Mouse (Mus musculus) heart, embryonic 11.5 days (tissue): ENCODE data around the gene Fmo1. TPM values are rescaled to one million over a fixed set of nuclear protein-coding genes. Genes with fewer than 3 reads are reported as not detected.

Experiments used
- ATAC-seq: fragments of 200-750 bp; cut with Nextera tagmentation; replicated peaks from 2 replicates; pipeline ENCODE4 v1.8.0; 2017; ENCODE audit warnings: moderate library complexity; ENCODE audit not compliant: insufficient number of reproducible peaks, low FRiP score, low TSS enrichment
- H3K27ac ChIP-seq: fragments of 300-500 bp; sonication (generic); 2 replicates; pipeline ENCODE4 v1.5.1; 2014; ENCODE audit warnings: mild to moderate bottlenecking, low read depth, low read length
- H3K27me3 ChIP-seq: fragments of 300-500 bp; sonication (generic); 2 replicates; pipeline ENCODE4 v1.6.1; 2014; ENCODE audit warnings: mild to moderate bottlenecking, low read length, mixed read lengths; ENCODE audit not compliant: control insufficient read depth, insufficient read depth
- H3K36me3 ChIP-seq: fragments of 300-500 bp; sonication (generic); 2 replicates; pipeline ENCODE4 v1.6.1; 2014; ENCODE audit warnings: mild to moderate bottlenecking, low read length, moderate library complexity, mixed read lengths; ENCODE audit not compliant: control insufficient read depth, insufficient read depth
- H3K4me1 ChIP-seq: fragments of 300-500 bp; sonication (generic); 2 replicates; pipeline ENCODE4 v1.6.1; 2014; ENCODE audit warnings: low read length; ENCODE audit not compliant: control insufficient read depth, insufficient read depth
- H3K4me2 ChIP-seq: fragments of 300-500 bp; sonication (generic); 2 replicates; pipeline ENCODE4 v1.6.1; 2014; ENCODE audit warnings: mild to moderate bottlenecking, moderate library complexity
- H3K4me3 ChIP-seq: fragments of 300-500 bp; sonication (generic); 2 replicates; pipeline ENCODE4 v1.5.1; 2014; ENCODE audit warnings: low read depth, low read length
- H3K9ac ChIP-seq: fragments of 300-500 bp; sonication (generic); 2 replicates; pipeline ENCODE4 v1.6.1; 2014; ENCODE audit warnings: mild to moderate bottlenecking, low read depth, low read length, moderate library complexity
- H3K9me3 ChIP-seq: fragments of 300-500 bp; sonication (generic); replicated peaks from 2 replicates; pipeline ENCODE4 v1.6.1; 2016; ENCODE audit warnings: low read length; ENCODE audit not compliant: control insufficient read depth
- WGBS: fragments of 180-500 bp; shearing (Covaris S2); extraction: QIAGEN DNeasy Blood & Tissue Kit; methylation state at CpG from one replicate; pipeline ENCODE4 v1.1.7; 2014; ENCODE audit not compliant: insufficient replicate concordance; 5-methylcytosine and 5-hydroxymethylcytosine counted together
- polyA plus RNA-seq: library from polyadenylated mRNA; unstranded; fragments of >200 nt; fragmentation: Nextera tagmentation; extraction: Ambion mirVana; gene quantifications from 2 replicates; pipeline ENCODE4 v1.2.1, GENCODE M21; 2014

Fmo1 gene
- polyA plus RNA-seq, 1 experiment from 2014 or later, result 1.8 TPM

GRCm38 (mm10) chr1:162888646-162889045 lies 22.2 kb upstream of the Fmo1 start:
- Histone ChIP-seq H3K9me3 (no peaks in the 10 kb centered on the region), H3K27me3 (no peaks in the 10 kb centered on the region), H3K4me3 (no peak overlapping the region), H3K36me3 (no peaks in the 10 kb centered on the region), H3K9ac (no peak overlapping the region), H3K4me1 (no peaks in the 10 kb centered on the region), H3K27ac (no peak overlapping the region), H3K4me2 (no peak overlapping the region)
- ATAC-seq, result no peak
- WGBS, result 81% methylated on average over 12 of the region's 12 CpGs

DNA sequence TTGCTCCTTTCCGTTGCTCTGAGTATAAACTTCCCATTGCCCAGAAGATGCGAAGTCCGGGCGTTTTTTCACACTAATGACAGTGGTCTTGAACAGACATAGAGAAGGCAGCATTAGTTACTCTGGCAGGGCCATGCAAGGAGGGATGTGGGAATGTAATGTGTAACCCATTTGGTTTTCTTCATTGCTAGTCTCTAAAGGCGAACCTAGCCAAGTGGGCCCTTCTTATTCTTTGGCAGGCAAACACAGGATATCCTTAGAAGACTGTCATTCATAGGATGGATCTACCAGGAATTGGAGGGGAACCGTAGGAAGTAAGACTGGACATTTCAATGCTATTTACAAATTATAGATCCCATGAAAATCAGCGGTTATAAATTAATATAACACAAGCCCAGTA lies 21.2 kb upstream of the Fmo1 start:
- 87% methylated on average over 7 of the region's 7 CpGs for WGBS
- H3K27ac ChIP-seq, result no peak overlapping the region
- ATAC-seq, result no peak

GRCm38 (mm10) chr1:162886138-162886816 lies 19.9 kb upstream of the Fmo1 start:
- 74% methylated on average over 11 of the region's 11 CpGs for WGBS
- Histone ChIP-seq H3K9me3 (no peaks in the 10 kb centered on the region), H3K4me3 (no peak overlapping the region), H3K4me2 (no peak overlapping the region), H3K9ac (no peak overlapping the region), H3K36me3 (no peaks in the 10 kb centered on the region), H3K27me3 (no peaks in the 10 kb centered on the region), H3K27ac (no peak overlapping the region), H3K4me1 (no peaks in the 10 kb centered on the region)
- no peak for ATAC-seq

More for the DNA sequence above, 21.2 kb upstream of the Fmo1 start:
- Histone ChIP-seq H3K27me3 (no peaks in the 10 kb centered on the region), H3K4me3 (no peak overlapping the region), H3K4me2 (no peak overlapping the region), H3K9ac (no peak overlapping the region), H3K36me3 (no peaks in the 10 kb centered on the region), H3K9me3 (no peaks in the 10 kb centered on the region), H3K4me1 (no peaks in the 10 kb centered on the region)

- WGBS, result 70% methylated on average over 4 of the region's 4 CpGs
- no peak for ATAC-seq
Measured at GRCm38 (mm10) chr1:162882681-162883080, 16.3 kb upstream of the Fmo1 start.

DNA sequence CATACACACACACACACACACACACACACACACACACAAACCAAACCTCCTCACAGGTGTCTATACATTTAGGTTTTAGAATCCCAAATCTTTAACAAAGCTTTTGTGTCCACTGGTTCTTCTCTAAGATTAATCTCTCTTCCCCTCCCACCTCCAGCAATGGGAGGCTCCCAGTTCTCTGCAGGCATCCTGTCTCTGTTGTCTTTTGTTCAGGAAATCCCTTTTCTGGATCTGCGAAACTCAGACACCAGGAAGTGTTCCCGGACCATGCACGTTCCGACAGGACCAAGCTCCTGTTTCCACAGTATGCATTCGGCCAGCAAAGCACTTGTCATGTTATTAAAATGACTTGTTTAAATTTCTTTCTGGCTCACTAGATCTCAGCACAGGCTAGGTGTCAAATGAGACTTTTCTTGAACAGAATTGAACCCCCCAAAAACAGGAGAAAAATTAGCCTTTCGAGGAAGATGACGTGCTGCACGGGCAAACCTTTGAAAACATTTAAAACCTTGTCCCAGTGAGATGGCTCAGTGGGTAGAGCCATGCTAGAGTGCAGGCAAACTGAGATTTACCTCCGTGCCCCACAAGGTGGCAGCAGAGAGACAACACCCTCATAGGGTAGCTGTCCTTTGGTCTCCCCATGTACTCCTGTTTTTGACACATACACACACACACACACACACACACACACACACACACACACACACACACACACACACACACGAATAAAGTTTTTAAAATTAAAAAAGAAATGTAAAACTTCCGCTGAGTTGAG lies 13.4 kb upstream of the Fmo1 start:
- ATAC-seq, result no peak
- no peak overlapping the region for H3K27ac ChIP-seq

More at GRCm38 (mm10) chr1:162882681-162883080, 16.3 kb upstream of the Fmo1 start:
- Histone ChIP-seq H3K9ac (no peak overlapping the region), H3K4me3 (no peak overlapping the region), H3K27me3 (no peaks in the 10 kb centered on the region), H3K27ac (no peak overlapping the region), H3K9me3 (no peaks in the 10 kb centered on the region), H3K36me3 (no peaks in the 10 kb centered on the region), H3K4me1 (no peaks in the 10 kb centered on the region), H3K4me2 (no peak overlapping the region)

GRCm38 (mm10) chr1:162875091-162875490 lies 8.7 kb upstream of the Fmo1 start:
- H3K27ac ChIP-seq, result no peak overlapping the region
- no peak overlapping the region for H3K4me3 ChIP-seq
- ATAC-seq, result no peak
- H3K4me1 ChIP-seq, result no peaks in the 10 kb centered on the region
- no peak overlapping the region for H3K9ac ChIP-seq
- H3K4me2 ChIP-seq, result no peak overlapping the region
- H3K27me3 ChIP-seq, result no peaks in the 10 kb centered on the region
- H3K36me3 ChIP-seq, result no peaks in the 10 kb centered on the region
- H3K9me3 ChIP-seq, result no peaks in the 10 kb centered on the region
- WGBS, result 38% methylated on average over 3 of the region's 3 CpGs

More for the DNA sequence above, 13.4 kb upstream of the Fmo1 start:
- WGBS, result 47% methylated on average over 11 of the region's 11 CpGs
- no peaks in the 10 kb centered on the region for H3K36me3 ChIP-seq
- H3K4me2 ChIP-seq, result no peak overlapping the region
- no peaks in the 10 kb centered on the region for H3K4me1 ChIP-seq
- H3K27me3 ChIP-seq, result no peaks in the 10 kb centered on the region
- H3K9ac ChIP-seq, result no peak overlapping the region
- no peaks in the 10 kb centered on the region for H3K9me3 ChIP-seq
- H3K4me3 ChIP-seq, result no peak overlapping the region

DNA sequence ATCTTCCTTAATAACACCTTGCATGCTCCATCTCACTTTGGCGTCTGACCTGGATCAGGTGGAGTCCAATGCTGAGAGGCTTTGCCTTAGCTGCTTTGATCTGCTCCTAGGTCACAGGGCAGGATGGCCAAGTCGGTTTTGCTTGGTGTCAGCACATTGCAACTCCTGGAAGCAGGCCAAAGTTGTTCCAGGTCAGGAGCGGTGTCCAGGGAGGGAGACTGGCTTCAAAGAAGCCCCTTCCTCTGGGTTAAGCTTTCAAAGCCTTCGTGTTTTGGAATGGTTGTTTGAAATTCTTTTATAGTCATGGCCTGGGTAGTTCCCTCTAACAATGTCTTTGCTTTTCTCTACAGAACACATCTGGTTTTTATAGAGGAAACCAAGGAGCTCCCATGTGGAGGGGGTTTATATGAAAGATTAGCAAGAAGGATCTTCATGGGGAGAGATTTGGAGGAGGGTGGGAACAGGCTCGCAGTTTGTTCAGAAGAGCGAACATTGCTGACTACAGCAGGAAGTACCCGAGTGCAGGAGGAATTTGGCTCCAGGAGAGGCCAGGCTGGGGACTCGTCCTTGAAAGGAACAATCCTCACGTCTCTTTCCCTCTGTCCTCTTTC lies 5.4 kb upstream of the Fmo1 start:
- Histone ChIP-seq H3K4me1 (no peaks in the 10 kb centered on the region), H3K36me3 (no peaks in the 10 kb centered on the region), H3K27ac (no peak overlapping the region), H3K9me3 (no peaks in the 10 kb centered on the region), H3K9ac (no peak overlapping the region), H3K27me3 (no peaks in the 10 kb centered on the region), H3K4me2 (no peak overlapping the region), H3K4me3 (no peak overlapping the region)
- WGBS, result 34% methylated on average over 9 of the region's 9 CpGs
- no peak for ATAC-seq

- Histone ChIP-seq H3K4me1 (no peaks in the 10 kb centered on the region), H3K36me3 (no peaks in the 10 kb centered on the region), H3K27me3 (no peaks in the 10 kb centered on the region), H3K9ac (no peak overlapping the region), H3K27ac (no peak overlapping the region), H3K4me2 (no peak overlapping the region), H3K4me3 (no peak overlapping the region), H3K9me3 (no peaks in the 10 kb centered on the region)
- WGBS, result 72% methylated on average over 7 of the region's 7 CpGs
- no peak for ATAC-seq
Measured at GRCm38 (mm10) chr1:162870978-162871377, 4.6 kb upstream of the Fmo1 start.
